Mouse (Mus musculus): ENCODE measurements around the gene Pank2.

Gene Pank2

GRCm38 (mm10) chr2:131323675-131324074, 61.4 kb downstream of the Pank2 start:
- no peak for DNase-seq (ENCODE audit: low spot score)

- no peak for DNase-seq (ENCODE audit: low spot score)
These were observed 63.7 kb downstream of the Pank2 start for GRCm38 (mm10) chr2:131326044-131326443.

- DNase-seq (ENCODE audit: low spot score), result no peak
These were observed 66.7 kb downstream of the Pank2 start for GRCm38 (mm10) chr2:131328981-131329380.

- no peak for DNase-seq (ENCODE audit: low spot score)
These were observed 68.3 kb downstream of the Pank2 start for GRCm38 (mm10) chr2:131330548-131330947.

GRCm38 (mm10) chr2:131337602-131338001, 75.3 kb downstream of the Pank2 start:
- DNase-seq (ENCODE audit: low spot score), result no peak

GRCm38 (mm10) chr2:131344449-131344848, 82.2 kb downstream of the Pank2 start:
- DNase-seq (ENCODE audit: low spot score), result no peak

GRCm38 (mm10) chr2:131345556-131345955, 83.3 kb downstream of the Pank2 start:
- no peak for DNase-seq (ENCODE audit: low spot score)

Data from ovary, postnatal 10 days (tissue).